Mouse (Mus musculus) thymus, postnatal 0 days (tissue): Measurements from ENCODE around the gene Slc9a9. TPM values are rescaled to one million over a fixed set of nuclear protein-coding genes. Genes with fewer than 3 reads are reported as not detected.
A peak's percentile ranks its signal among the peaks of the same experiment; 100 is the strongest.

Experiments
- DNase-seq: peaks from one replicate; pipeline ENCODE4 v3.0.0-alpha.2; 2015; ENCODE audit warnings: low spot score
- polyA plus RNA-seq: library from polyadenylated mRNA; unstranded; fragments of >200 nt; fragmentation: Nextera tagmentation; extraction: Ambion mirVana; gene quantifications from 2 replicates; pipeline ENCODE4 v1.2.1, GENCODE M21; 2015

Slc9a9 gene
- polyA plus RNA-seq, 1 experiment from 2014 or later = 40.5 TPM

DNA sequence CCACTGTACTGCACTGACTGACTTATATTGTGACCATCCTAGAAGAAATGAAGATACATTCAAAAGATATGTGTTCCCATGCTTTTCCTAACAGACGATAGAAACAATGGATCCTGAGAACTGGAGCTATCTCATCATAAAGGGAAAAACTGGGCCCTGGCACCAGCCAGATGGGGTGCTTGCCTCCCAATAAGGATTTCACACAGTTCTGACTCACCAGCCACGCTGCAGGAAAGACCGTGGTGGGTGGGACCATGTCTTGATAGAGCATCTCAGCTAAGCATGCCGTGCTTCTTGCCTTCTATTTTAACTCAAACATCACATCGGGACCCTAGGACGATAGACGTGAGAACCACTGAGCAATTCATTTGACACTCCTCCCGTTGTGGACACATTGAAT is 60.7 kb downstream of the Slc9a9 start:
- no peak for DNase-seq

DNA sequence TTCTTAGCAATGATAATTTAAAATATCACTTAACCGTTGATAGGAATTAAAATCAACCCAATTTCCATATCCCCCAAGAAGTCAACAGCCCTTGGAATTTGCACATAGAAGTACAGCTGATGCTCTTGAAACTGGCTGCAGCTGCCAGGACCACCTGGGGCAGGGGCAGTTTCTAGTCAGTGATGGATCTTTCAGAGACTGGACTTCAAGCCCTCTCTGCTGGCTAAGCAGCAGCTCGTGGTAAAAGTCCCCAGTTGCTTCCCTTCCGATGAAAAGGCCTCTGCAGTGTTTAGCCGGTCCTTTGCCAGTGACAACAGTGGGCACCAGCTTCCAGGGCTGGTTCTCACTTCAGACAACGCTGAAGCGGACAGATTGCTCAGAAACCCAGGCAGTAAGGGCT is 62.4 kb downstream of the Slc9a9 start:
- DNase-seq = no peak

DNA sequence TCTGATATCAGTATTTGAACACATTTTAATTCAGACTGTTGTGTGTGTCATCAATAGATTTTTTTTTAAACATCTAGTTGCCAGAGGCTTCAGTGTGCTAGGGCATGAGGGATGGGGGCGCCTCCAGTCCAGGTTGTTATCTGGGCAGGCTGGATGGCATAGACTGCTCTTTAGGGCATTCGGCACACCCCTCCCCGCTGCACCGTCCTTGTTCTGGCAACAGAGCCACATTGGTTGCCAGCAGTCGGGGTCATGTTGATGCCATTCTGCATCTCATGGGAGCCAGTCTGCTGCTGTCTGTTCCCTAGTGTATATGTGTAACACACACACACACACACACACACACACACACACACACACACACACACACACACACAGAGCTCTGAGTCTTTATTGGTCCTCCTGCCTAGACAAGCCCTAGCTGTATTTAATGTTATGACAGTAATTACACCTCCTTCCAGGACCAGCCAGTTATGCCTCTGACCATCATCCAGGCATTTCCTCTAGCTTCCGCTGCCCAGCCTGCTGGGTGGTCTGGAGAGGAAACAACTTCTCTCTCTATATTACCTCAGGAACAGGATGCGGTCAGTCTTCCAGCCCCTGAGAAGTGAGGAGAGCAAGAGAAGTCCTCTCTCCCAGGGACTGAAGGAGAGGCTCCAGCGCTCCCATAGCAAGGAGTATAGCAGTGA is 63.0 kb downstream of the Slc9a9 start:
- DNase-seq = no peak

DNA sequence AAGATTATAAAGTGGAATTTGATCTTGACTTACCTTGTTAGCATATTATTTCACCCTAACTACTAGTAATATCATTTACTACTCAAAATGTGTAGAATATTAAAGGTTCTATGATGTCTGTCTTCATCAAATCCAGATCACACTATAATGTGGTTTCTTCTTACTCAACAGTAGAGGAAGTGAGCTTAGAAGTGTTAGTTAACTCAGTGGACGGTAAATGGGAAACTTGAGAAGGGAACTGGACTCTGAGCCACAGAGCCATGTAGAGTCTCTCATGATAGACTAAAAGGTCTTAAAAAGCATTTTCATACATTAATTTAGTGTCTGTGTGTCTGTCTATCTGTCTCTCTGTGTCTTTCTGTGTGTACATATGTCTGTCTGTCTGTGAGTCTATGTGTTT is 64.6 kb downstream of the Slc9a9 start:
- DNase-seq = no peak

DNA sequence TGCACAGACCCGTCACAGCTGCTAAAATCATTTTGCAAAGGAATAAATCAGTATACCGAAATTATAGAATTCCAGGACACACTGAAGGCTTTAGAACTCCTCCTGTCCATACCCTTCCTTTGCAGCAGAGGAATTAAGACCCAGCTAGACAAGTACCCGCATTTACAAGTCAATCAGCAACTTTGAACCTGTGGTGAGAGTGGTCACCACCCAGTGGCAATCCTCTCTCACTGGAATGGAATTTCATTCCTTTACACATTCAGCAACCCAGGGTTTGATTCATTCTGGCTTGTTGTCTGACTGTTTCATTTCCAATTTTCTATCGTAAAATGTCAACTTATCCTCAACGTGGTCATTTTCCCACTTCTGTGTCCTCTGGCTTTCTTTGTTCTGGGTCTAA is 67.5 kb downstream of the Slc9a9 start:
- no peak for DNase-seq

DNA sequence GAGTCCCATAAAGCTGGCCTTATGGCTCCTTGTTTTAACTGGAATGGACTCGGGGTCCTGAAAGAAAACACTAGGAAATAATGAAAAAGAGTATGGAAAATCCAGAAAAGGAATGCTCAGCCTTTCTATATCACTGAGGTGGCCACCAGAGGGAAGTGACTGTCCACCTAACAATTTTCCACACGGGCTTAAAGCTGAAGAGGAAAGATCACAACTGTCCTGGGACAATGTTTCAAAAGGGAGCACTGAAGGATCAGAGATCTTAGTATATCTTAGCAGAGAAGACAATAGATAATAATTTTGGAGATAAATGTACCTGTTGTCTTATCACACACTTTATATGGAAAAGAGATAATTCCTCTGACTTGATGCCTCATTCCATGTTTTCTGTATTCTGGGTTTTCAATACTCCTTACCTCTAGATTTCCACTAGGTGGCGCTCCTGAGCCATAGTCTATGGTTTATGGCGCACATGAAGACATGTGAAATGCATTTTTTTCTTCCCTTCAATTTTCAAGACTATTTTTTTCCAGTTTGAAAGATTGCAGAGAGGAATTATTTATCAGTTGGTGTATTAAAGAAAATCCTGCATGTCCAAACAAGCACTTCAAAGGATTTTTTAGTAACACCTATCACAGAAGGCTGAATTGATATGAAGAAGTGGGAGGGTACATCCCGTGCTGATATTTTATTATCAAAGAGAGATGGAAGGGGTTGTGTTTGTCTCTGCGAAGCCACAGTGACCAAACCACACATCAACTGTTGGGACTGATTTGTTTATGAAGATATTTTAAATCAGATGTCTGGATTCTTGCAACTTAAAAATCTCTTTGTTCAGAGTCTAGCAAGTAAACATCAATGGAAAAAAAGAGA is 69.1 kb downstream of the Slc9a9 start:
- DNase-seq = peak; percentile 72

DNA sequence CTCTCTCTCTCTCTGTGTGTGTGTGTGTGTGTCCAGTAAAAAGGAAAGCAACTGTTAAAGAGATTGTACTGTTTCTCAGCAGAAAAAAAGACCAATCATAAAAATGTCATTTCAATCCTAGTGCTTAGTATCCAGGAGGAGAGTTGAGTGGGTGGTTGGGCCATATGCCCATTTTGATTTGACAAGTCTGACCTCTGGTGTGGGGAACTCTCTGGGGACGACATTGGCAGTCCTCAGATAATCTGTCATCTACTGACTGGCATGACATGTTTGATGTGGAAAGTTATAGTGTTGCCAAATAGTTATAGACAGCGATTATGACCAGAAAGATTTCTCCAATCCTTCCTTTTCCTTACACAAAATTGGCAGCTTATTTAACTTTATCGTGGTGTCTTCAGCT is 71.1 kb downstream of the Slc9a9 start:
- DNase-seq = no peak

DNA sequence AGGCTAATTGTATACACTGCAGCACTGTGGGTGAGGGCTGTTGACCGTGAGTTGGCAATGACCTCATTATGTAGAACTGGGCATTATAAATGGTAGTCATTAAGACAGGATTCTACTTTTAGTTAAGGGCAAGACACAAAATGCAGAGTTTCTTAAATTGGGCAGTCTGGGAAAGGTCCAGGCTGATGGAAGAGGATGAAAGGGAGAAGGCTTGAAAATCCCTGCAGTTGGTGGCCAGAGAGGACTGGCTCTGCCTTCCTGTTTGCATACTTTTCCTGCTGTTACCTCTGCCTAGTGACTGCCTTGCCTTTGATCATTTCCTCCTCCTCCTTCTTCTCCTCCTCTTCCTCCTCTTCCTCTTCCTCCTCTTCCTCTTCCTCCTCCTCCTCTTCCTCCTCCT is 73.6 kb downstream of the Slc9a9 start:
- no peak for DNase-seq

DNA sequence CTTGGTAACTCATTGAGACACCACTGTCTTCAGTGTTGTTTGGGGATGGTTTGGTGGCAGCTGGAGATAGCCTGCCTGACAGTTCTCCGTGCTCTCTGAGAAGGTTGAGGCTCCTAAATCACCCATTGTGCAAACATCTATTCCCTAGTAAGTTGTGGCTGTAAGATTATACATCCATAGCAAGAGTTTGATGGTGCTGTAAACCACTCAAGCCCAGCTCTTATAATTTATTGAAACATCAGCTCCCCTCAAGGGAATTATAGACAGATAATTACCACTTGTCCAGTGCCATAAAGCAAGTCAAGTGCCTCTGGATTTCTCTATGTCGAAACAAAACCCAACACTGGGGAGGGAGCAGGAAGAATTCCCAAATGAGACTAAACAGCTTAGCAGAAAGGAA is 78.8 kb downstream of the Slc9a9 start:
- no peak for DNase-seq

DNA sequence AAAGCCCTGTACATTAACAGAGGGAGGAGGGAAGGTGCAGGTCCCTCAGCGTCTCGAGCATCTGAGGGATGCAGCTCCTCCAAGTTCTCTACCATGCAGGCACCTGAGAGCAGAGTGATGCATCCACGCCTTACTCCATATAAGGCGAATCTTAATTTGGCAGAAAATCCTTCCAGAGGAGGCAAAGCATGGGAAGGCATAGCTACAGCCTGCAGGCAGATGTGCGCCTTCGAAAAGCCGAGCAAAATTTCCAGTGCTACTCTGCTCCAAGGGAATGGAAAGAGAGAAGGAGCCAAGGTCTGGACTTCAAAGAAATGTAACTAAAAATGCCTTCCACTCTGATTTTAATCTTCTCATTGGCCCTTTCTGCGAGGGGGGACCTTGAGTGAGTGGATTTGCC is 80.5 kb downstream of the Slc9a9 start:
- no peak for DNase-seq

DNA sequence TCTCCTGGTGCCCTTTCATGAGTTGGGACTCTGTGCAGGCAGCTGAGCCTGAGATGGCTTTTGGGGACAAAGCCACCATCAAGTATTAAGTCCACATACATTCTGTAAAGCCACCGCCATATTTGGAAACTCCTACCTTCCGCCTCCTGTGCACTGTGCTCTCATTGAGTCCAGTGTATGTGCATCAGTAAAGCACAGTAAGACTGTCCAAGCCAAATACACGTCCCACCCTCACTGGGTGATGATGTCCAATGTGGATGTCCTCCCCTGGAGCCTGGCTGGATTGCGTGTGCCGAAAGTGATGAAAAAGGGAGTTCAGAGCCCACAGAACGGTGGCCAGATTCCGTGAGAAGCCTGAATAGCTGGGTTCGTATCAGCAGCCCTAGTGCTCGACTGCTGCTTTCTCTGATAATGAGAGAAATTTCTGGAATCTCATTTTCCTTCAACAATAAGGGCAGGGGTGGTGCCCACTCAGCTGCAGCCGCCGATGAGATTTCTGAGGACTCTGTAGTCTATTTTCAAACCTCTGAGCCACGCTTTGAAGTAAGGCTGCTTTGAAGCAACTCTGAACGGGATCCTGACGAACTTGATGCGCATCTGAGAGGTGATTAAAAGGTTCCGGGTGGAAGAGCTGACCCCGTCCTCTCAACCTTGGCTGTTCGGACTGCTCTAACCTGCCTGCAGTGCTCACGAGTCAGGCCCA is 81.4 kb downstream of the Slc9a9 start:
- DNase-seq = no peak

DNA sequence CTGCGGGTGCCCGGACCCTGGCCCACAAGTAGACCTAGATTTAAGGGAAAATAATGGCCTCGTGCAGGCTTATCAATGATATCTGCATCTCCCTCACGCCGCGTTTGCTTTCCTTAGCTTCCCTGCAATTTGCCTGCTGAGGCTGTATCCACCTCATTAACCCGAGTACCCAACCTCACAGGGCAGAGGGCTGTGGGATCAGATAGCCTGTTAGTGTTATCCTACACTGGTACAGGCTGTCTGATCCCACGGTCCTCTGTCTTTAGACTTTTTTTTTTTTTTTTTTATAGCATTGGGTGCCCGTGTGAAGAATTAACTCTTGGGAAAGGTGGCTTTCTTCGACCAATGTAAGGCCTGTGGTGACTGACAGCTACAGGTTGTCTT is 81.9 kb downstream of the Slc9a9 start:
- DNase-seq = no peak

DNA sequence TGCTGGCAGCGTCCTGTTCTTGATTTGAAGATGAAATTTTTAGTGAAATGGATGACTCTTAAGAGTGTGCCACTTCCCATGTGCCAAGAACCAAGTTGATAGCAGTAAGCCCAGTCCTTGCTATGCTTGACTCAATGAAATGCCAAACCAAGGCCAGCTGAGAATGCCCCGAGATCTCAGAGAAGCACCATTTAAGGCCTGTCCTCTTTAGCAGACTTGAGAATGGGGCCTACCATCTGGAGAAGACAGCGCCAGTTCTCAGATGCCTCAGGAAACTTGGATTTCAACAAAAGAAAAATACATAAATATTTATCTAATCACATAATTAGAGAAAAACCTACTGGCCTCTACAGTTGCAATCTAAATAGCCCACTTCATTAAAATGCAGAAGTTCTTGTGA is 82.4 kb downstream of the Slc9a9 start:
- DNase-seq = no peak

DNA sequence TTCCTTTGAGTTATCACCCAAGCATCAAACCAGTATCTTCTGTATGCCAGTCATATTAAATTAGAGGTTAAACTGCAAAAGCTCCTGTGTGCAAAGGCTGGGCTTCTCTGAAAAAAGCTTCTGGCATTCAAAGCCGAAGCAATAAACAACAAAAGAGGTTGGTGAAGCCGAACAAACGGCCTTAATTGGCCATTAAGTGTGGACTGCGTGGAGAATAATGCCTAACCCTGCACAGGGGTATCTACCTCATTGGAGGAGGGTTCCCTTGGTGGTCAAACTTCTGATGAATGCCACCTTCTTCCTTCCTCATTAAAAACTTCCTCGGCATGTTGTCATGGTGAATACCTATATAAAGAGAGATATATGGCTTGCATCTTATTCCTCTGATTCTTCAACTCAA is 90.2 kb downstream of the Slc9a9 start:
- DNase-seq = no peak

DNA sequence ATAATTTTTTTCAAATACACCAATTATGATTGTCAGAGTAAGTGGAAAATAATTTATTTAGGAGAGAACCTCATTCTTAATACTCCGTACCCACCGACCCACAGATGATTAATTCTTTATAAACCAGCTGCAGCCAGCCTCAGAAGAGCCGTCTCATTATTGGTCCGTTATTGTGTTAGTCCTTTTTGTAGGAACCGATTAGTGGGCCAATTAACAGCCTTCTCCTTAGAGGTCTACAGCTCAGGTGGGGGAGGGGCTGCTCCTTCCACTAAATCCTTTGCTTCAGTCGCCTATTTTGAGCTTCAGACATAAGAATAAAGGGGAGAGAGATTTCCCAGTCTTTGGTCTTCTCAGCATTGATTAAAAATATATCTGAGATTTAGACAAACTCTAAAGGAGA is 98.4 kb downstream of the Slc9a9 start:
- DNase-seq = no peak

DNA sequence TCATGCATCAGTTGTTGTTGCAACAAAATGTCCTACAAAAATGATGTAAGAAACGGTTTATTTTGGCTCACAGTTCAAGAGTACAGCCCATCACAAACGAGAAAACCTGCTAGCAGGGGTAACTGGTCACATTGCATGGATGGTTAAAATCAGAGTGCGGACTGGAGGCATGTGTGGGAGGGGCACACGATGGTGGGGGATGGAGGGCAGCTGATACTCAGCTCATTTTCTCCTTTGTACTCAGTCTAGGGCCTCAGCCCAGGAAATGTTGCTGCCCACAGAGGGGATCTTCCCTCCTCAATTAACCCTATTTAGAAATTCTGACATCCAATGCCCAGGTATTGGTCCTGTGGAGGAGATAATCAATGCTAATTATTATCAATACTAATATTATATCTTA is 98.8 kb downstream of the Slc9a9 start:
- no peak for DNase-seq

DNA sequence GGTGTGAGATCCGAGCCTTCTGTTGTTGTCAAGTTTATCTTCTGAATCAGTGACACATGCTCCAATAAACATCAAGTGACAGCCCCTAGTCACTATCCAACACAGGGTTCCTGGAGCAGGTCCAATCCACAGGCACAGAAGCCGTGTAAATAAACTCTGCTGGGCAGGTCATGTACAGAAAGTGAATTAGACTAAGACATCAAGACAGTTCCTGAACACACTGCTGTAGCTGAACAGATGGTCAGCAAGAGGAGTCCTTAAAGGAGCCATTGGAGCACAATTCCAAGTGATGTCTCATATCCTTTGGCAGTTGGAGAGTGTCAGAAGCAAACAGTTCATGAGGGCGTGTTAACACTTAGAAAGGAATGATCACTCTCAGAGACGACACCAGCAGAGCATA is 103.6 kb downstream of the Slc9a9 start:
- no peak for DNase-seq

DNA sequence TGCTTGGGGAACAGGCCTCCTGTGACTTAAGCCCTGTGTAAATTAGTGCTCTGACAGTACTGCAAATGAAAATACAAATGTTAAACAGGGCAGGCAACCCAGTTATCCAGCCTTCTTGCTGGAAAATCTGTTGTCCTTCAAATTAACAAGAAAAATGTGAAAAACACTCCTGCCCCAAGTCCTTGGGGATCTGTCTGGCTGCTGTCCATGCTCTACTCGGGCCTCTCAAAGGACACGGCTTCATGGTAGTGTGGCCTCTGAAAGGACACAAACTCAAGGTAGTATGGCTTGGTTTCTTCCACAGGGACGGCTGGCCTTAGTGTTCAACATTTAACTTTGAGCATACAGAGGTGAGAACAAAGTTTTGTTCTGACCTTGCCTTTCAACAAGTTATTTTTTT is 118.6 kb downstream of the Slc9a9 start:
- DNase-seq = no peak

DNA sequence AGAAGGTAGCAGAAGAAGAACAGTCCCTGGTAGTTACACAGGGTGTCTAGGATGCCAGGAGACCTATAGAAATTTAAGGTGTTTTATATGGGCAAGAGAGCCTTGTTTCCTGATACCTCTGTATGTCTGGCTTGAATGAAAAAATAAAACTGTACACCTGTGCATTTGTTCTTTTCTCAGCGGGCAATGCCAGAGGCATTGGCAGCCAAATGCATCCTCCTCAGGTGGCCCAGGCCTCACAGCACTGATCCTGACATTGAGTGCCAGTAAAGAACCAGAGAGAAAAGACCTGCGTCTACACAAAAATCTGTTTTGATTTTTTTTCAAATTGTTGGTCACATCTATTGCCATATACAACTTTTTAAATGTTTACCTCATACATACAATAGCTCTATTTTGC is 121.3 kb downstream of the Slc9a9 start:
- DNase-seq = no peak

DNA sequence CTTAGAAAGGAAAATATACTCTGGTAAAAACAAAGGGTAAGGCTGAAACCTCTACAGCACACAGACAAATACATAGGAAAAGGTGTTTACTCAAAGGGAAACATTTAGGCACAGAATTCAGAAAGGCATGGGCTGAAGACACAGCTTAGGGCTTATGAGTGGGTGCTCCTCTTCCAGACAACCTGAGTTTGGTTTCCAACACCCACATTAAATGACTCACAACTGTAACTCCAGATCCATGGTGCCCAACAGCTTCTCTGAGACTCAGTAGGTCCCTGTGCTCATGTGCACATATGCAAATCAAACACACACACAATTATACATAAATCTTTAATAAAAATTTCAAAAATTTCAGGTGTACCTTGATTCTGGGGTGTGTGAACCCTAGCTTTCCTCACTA is 133.4 kb downstream of the Slc9a9 start:
- DNase-seq = no peak

DNA sequence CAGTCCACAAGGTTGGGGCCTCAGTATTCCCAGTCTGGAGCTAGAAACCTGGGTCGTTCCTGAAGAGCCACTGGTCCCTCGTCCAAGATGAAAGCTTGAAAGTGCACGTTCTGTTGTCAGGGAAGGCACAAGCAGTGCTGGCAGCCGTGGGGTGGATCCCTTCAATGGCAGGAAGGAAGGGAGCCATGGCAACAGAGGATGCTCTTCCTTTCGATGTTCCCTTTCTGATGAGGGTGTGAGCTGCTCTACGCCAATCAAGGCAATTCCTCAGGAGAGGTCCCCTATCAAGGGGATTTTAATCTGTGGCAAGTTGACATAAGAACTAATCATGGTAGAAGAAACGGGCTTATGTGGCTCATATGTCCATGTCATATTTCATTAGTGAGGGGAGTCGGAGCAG is 135.8 kb downstream of the Slc9a9 start:
- no peak for DNase-seq

DNA sequence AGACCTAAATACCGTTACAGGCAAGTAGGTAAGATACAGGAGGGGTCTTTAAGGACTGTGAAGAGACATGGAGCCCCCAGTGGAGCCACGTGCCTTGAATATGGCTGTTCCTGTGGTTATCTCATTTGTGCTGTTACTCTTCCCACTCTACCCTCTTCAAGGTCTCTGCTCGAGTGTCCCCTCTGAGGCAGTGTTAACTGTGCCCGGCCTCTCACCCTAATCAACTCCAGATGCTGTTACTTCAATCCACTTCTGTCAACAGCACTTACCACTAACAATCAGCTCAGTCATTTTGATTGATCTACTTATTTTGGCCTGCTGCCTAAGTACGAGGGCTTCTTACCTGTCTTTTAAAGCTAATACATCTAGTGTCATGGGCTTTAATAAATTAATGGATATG is 145.8 kb downstream of the Slc9a9 start:
- no peak for DNase-seq

DNA sequence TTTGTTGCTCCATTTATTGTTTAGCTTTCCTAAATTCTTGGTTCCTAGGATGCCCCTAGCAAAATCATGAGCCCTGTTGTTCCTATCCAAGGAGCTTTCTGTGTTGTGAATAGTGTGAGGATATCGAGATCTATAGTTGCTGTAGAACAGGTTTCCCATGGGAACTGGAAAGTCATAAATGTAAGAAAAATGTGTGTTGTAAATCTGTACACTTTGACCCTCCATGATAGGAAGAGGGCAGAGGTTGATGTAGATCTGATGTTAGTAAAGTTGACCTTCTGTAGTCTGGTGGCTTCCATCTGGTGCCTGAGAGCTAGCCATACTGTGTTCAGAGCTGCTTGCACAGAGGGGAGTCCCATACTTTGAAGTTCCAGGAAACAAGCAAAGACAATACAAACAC is 151.6 kb downstream of the Slc9a9 start:
- no peak for DNase-seq
